8 mouse cellular contexts compared by ENCODE assay signal in the genomic region with DNA sequence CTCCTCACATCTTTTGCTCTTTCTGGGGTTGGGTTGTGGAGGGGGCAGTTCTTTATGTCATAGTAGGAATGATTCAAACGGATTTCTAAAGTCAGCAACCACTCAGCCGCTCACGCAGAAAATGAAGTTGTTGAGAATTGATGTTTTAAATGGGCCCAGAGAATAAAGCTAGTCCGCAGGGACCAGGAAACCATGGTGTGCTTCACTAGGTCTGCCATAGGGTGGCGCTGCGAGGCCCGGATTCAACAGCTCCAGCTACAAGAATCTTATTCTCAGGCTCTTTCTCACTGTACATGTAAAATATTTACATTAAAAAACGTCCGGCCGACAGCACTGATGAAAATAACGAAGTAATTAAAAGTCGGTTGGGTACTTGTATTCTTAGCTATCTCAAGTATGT.
A peak's percentile ranks its signal among the peaks of the same experiment; 100 is the strongest.
DNase-seq lines count a peak whose midpoint lies in the region; ATAC-seq lines count a peak whose summit lies in the region.

No protein-coding gene starts in this region.

- WGBS in neural tube, embryonic 11.5 days: 16% methylated on average over 12 of the region's 12 CpGs

- H3K36me3 ChIP-seq in neural tube, embryonic 11.5 days (ENCODE audit: control insufficient read depth, insufficient read depth, low read length): no peaks in the 10 kb centered on the region

- H3K9ac ChIP-seq in neural tube, embryonic 11.5 days (ENCODE audit: low read length): no peak overlapping the region

- no peak overlapping the region for H3K27ac ChIP-seq in neural tube, embryonic 11.5 days (ENCODE audit: low read depth, low read length)

- H3K4me3 ChIP-seq in neural tube, embryonic 11.5 days (ENCODE audit: low read depth, low read length): no peak overlapping the region

- no peaks in the 10 kb centered on the region for H3K27me3 ChIP-seq in neural tube, embryonic 11.5 days (ENCODE audit: control insufficient read depth, insufficient read depth, low read length)

- no peaks in the 10 kb centered on the region for H3K9me3 ChIP-seq in neural tube, embryonic 11.5 days (ENCODE audit: control insufficient read depth, low read length)

- no peak overlapping the region for H3K4me2 ChIP-seq in neural tube, embryonic 11.5 days (ENCODE audit: low read depth)

- 0 out of 2 replicates have a peak, but pooled peaks have one; percentile 48 for ATAC-seq in neural tube, embryonic 11.5 days (ENCODE audit: insufficient read depth, low FRiP score, low TSS enrichment)
- no peak for ATAC-seq in CD4-positive, CD25-positive, alpha-beta regulatory T cell, adult 4 months

- DNase-seq in adrenal gland, postnatal 10 days: peak; percentile 57
- no peak for DNase-seq in adrenal gland, adult 18-20 months (ENCODE audit: low spot score in 2 of 2)
- DNase-seq in 3T3-L1 (ENCODE audit: low read depth, low spot score): peak; percentile 56
- DNase-seq in cerebellum, postnatal 4 days (ENCODE audit: low spot score in 2 of 2): peak; percentile 43 to 75
- DNase-seq in frontal cortex, postnatal 36 days (ENCODE audit: low spot score in 2 of 2): peak; percentile 66 to 74
- DNase-seq in left cerebral cortex, adult 18-20 months (ENCODE audit: low spot score in 2 of 2): peak; percentile 68 to 73
- peak; percentile 63 for DNase-seq in neural tube, embryonic 11.5 days (ENCODE audit: low spot score)

- H3K4me1 ChIP-seq in neural tube, embryonic 11.5 days (ENCODE audit: control insufficient read depth, insufficient read depth, low read length): peaks cover 3% of the 10 kb centered on the region; the same call in 1 of the 2 replicates

Comparison
In these comparisons a context has a peak if more than half of its experiments do, and no peak if none do; other contexts are left out.
1. DNase-seq: peak in adrenal gland, postnatal 10 days (single experiment), 3T3-L1 (single experiment), cerebellum, postnatal 4 days (2 of 2), frontal cortex, postnatal 36 days (2 of 2), left cerebral cortex, adult 18-20 months (2 of 2) and neural tube, embryonic 11.5 days (single experiment); none in adrenal gland, adult 18-20 months (0 of 2).